Mouse (Mus musculus) liver, postnatal 0 days (tissue): ENCODE measurements around the gene Gm29609.

Experiments used
- CTCF ChIP-seq: sonication (generic); IDR thresholded peaks from 2 replicates; pipeline ENCODE4 v1.5.1; 2016; ENCODE audit warnings: antibody characterized with exemption, low read depth
- EP300 ChIP-seq: IDR thresholded peaks from 2 replicates; pipeline ENCODE4 v1.6.1; 2016; ENCODE audit warnings: antibody characterized with exemption, low read depth, mild to moderate bottlenecking

- peak; percentile 47 for TF ChIP-seq CTCF
- 0 out of 2 replicates have a peak, but pooled peaks have one; percentile 25 for TF ChIP-seq EP300
Measured at GRCm38 (mm10) chr5:31218294-31218693, 38.6 kb upstream of the Gm29609 start.
